In genomic region chr6:108324464-108325025, GRCm38 (mm10) we compare ENCODE assay signal across 22 mouse cellular contexts.
DNase-seq lines count a peak whose midpoint lies in the region; ATAC-seq and TF ChIP-seq lines count a peak whose summit lies in the region.
"Had no signal": no experiment of that assay in that cellular context is flagged by ENCODE, and none has a peak within 500 bp of the region (broad histone marks: within the 10 kb centered on the region; RNA-seq: fewer than 3 reads in every experiment).

No protein-coding gene starts in this region.

- DNase-seq in heart, adult 11 months = peak; percentile 78
- DNase-seq in heart, postnatal 14 days = no peak
- DNase-seq in fat pad, adult 2 months (ENCODE audit: extremely low read depth, low read depth, low spot score) = peak; percentile 68
- DNase-seq in midbrain, embryonic 10.5 days (ENCODE audit: low spot score) = no peak
- no peak for DNase-seq in gastrocnemius, adult 2 months
- DNase-seq in thymus, postnatal 4 days = no peak
- DNase-seq: adrenal gland, postnatal 25 days; B cell, adult 2 months; cerebellum, adult 18-20 months; cerebellum, adult 9-11 months; cerebellum, postnatal 36 days; gastrocnemius, postnatal 36 days; heart, adult 2 months; kidney, adult 11 months had no signal

- no peaks in the 10 kb centered on the region for H3K36me3 ChIP-seq in midbrain, embryonic 10.5 days
- H3K36me3 ChIP-seq: embryonic facial prominence, embryonic 10.5 days; forebrain, embryonic 10.5 days; G1E; heart, embryonic 15.5 days; hindbrain, embryonic 10.5 days had no signal

- H3K4me1 ChIP-seq in midbrain, embryonic 10.5 days = peaks cover 11% of the 10 kb centered on the region; the same call in 1 of the 2 replicates

- 84% methylated on average over 6 of the region's 6 CpGs for WGBS in midbrain, embryonic 10.5 days

- H3K27ac ChIP-seq in midbrain, embryonic 10.5 days (replicated peaks) = no peak overlapping the region
- no peak overlapping the region for H3K27ac ChIP-seq in gastrocnemius, adult 2 months
- H3K27ac ChIP-seq: embryonic facial prominence, embryonic 10.5 days; forebrain, embryonic 10.5 days; heart, adult 2 months; heart, embryonic 15.5 days; hindbrain, embryonic 10.5 days; hindbrain, embryonic 14.5 days had no signal

- H3K9me3 ChIP-seq in midbrain, embryonic 10.5 days (replicated peaks) = no peaks in the 10 kb centered on the region
- H3K9me3 ChIP-seq: embryonic facial prominence, embryonic 10.5 days; forebrain, embryonic 10.5 days; G1E; heart, embryonic 15.5 days; hindbrain, embryonic 10.5 days had no signal

- no peaks in the 10 kb centered on the region for H3K27me3 ChIP-seq in midbrain, embryonic 10.5 days (ENCODE audit: low read depth, poor library complexity, severe bottlenecking)
- H3K27me3 ChIP-seq: heart, embryonic 15.5 days had no signal

- intact Hi-C loops in heart, postnatal 14 days (cut with DNase I) = loop anchor here (5.0 kb wide), 1 partner anchor 87 kb away; no protein-coding TSS in a partner anchor
- intact Hi-C loops in gastrocnemius, adult 2 months (cut with DNase I) = loop anchor here (10.0 kb wide), 1 partner anchor 250 kb away; no protein-coding TSS in a partner anchor

- TF ChIP-seq CTCF in gastrocnemius, adult 2 months (IDR thresholded peaks at IDR 0.05) = no peak

- ATAC-seq in CD4-positive, CD25-positive, alpha-beta regulatory T cell, adult 4 months = peak; percentile 62
- ATAC-seq: forebrain, embryonic 14.5 days had no signal

- no peak overlapping the region for H3K4me3 ChIP-seq in midbrain, embryonic 10.5 days
- H3K4me3 ChIP-seq in gastrocnemius, adult 2 months = no peak overlapping the region
- H3K4me3 ChIP-seq: embryonic facial prominence, embryonic 10.5 days; forebrain, embryonic 10.5 days; heart, adult 2 months; heart, embryonic 15.5 days; hindbrain, embryonic 10.5 days had no signal

Comparison
In these comparisons a context has a peak if more than half of its experiments do, and no peak if none do; other contexts are left out.
1. DNase-seq: peak in heart, adult 11 months (single experiment) and fat pad, adult 2 months (single experiment); none in heart, postnatal 14 days (0 of 2), midbrain, embryonic 10.5 days (single experiment), gastrocnemius, adult 2 months (single experiment) and thymus, postnatal 4 days (single experiment).